Mouse (Mus musculus) limb, embryonic 15.5 days (tissue): ENCODE measurements around the gene Spint1. TPM values are rescaled to one million over a fixed set of nuclear protein-coding genes. Genes with fewer than 3 reads are reported as not detected.

Source experiments
- ATAC-seq: fragments of 200-750 bp; cut with Nextera tagmentation; 2 replicates; pipeline ENCODE4 v1.8.0; 2017; ENCODE audit warnings: low read depth, moderate TSS enrichment; ENCODE audit not compliant: insufficient number of reproducible peaks, low FRiP score, low TSS enrichment
- H3K27ac ChIP-seq: fragments of 300-500 bp; sonication (generic); 2 replicates; pipeline ENCODE4 v1.5.1; 2015; ENCODE audit warnings: moderate library complexity, mild to moderate bottlenecking, inconsistent platforms
- H3K27me3 ChIP-seq: fragments of 300-500 bp; sonication (generic); 2 replicates; pipeline ENCODE4 v1.6.1; 2015; ENCODE audit warnings: inconsistent platforms
- H3K36me3 ChIP-seq: fragments of 300-500 bp; sonication (generic); 2 replicates; pipeline ENCODE4 v1.6.1; 2015; ENCODE audit warnings: inconsistent platforms
- H3K4me1 ChIP-seq: fragments of 300-500 bp; sonication (generic); 2 replicates; pipeline ENCODE4 v1.6.1; 2015; ENCODE audit warnings: inconsistent platforms
- H3K4me2 ChIP-seq: fragments of 300-500 bp; sonication (generic); 2 replicates; pipeline ENCODE4 v1.6.1; 2015; ENCODE audit warnings: mild to moderate bottlenecking, inconsistent platforms
- H3K4me3 ChIP-seq: fragments of 300-500 bp; sonication (generic); 2 replicates; pipeline ENCODE4 v1.5.1; 2015; ENCODE audit warnings: mild to moderate bottlenecking, inconsistent platforms
- H3K9ac ChIP-seq: fragments of 300-500 bp; sonication (generic); 2 replicates; pipeline ENCODE4 v1.6.1; 2015; ENCODE audit warnings: inconsistent platforms
- H3K9me3 ChIP-seq: fragments of 300-500 bp; sonication (generic); 2 replicates; pipeline ENCODE4 v1.6.1; 2016; ENCODE audit warnings: inconsistent platforms
- WGBS: fragments of 180-500 bp; shearing (Covaris S2); methylation state at CpG from one replicate; pipeline ENCODE4 v1.1.7; 2015; 5-methylcytosine and 5-hydroxymethylcytosine counted together
- polyA plus RNA-seq: library from polyadenylated mRNA; unstranded; fragments of >200 nt; fragmentation: Nextera tagmentation; extraction: Ambion mirVana; gene quantifications from 2 replicates; pipeline ENCODE4 v1.2.1, GENCODE M21; 2015

Spint1 gene
- polyA plus RNA-seq, 1 experiment from 2014 or later: 30.9 TPM

DNA sequence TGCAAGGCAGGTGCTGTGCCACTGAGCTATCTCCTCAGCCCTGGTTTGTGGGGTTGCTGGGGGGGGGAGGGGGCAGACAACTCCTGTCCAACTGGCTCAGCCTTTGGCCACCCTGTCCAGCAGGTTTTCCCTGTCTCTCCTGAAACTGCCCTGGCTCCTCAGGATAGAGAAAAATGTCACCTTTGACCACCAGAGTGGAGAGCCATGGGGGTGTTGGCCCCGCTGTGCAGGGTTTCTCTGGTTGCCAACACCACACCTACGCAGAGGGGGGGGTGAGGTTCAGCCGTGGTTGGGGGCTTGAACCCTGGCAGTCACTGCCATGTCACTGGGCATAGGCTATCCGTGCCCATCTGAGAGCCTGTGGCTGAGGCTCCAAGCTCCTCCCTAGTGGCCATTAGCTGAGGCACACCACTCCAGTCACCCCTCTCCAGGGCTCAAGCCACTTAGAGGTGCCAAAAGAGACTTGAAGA, 12.5 kb downstream of the Spint1 start:
- Histone ChIP-seq H3K9me3 (no peaks in the 10 kb centered on the region), H3K27me3 (peaks cover 11% of the 10 kb centered on the region), H3K4me3 (no peak overlapping the region), H3K36me3 (no peaks in the 10 kb centered on the region), H3K9ac (no peak overlapping the region), H3K27ac (no peak overlapping the region), H3K4me1 (peaks cover 5% of the 10 kb centered on the region; the same call in 1 of the 2 replicates), H3K4me2 (no peak overlapping the region)
- ATAC-seq: no peak
- 66% methylated on average over 4 of the region's 4 CpGs for WGBS

DNA sequence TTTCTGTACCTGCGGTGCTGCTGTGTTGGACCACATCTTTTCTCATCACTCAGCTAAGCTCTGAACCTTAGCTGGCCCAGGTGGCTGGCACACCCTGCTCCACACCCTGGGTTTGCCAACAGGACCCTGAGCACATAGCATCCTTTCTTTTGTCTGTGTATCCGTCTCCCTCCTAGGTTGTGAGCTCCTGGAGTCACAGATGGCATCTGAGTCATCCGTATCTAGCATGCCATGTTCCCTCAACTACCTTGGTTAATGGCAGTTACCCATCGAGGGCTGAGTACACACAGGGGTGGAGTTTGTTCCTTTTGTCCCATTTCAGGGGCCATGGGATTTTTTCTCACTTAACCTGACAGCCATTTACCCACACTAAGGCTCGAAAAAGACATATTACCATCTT, 13.2 kb downstream of the Spint1 start:
- Histone ChIP-seq H3K36me3 (no peaks in the 10 kb centered on the region), H3K4me3 (no peak overlapping the region), H3K4me2 (no peak overlapping the region), H3K27ac (no peak overlapping the region), H3K4me1 (peaks cover 5% of the 10 kb centered on the region; the same call in 1 of the 2 replicates), H3K9me3 (no peaks in the 10 kb centered on the region), H3K27me3 (peaks cover 16% of the 10 kb centered on the region), H3K9ac (no peak overlapping the region)
- no peak for ATAC-seq
- 64% methylated on average over 5 of the region's 5 CpGs for WGBS

DNA sequence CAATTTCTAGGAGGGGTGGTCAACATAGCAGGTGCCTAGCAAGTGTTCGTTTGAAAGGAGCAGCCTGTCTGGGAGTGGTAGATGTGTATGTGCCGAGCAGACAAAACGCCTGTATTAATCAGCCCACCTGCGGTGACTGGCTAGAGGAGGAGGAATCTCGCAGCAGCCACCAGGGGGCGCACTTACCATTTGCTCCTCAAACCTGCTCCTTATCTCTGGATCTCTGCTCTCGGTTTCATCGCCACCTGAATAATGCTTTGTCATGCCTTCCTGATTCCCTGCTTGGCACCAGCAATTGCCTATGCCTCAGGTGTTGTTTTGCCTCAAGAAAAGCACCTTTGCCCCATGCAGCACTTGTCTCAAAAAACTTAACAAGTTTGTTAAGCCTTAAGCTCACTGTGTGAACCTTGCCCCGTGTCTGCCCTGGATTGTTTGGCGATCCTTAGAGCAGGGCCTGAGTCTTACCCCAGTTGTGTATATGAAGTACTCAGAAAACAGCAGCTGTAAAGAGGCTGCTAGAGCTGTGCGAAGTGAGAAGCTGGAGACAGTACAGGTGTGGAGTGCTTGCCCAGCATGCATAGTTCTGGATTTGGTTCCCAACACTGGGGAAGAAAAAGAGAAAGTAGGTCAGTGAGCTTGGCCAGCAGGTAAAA, 13.8 kb downstream of the Spint1 start:
- no peak for ATAC-seq
- H3K27ac ChIP-seq: no peak overlapping the region
- peaks cover 16% of the 10 kb centered on the region for H3K27me3 ChIP-seq
- no peaks in the 10 kb centered on the region for H3K9me3 ChIP-seq
- no peak overlapping the region for H3K4me2 ChIP-seq
- WGBS: 16% methylated on average over 11 of the region's 11 CpGs
- H3K4me3 ChIP-seq: no peak overlapping the region
- H3K36me3 ChIP-seq: no peaks in the 10 kb centered on the region
- peaks cover 5% of the 10 kb centered on the region; the same call in 1 of the 2 replicates for H3K4me1 ChIP-seq
- no peak overlapping the region for H3K9ac ChIP-seq

DNA sequence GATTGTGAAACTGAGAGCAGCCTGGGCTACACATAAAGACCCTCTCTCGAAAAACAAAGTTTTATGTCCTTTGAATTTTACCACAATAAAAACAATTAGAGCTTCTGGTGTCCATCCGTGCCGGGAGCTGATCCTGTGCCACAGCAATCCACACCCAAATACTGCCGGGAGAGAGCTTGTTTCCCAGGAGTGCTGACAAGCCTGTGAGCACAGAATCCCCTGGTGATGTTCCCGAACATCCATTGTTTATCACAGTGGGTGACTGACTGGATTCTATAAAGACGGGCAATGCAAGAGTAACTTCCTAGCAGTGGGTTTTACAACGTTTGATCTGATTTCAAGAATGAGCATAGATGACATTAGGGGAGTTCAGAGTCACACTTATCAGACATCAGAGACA, 17.8 kb downstream of the Spint1 start:
- H3K4me3 ChIP-seq: no peak overlapping the region
- WGBS: 18% methylated on average over 7 of the region's 7 CpGs
- H3K36me3 ChIP-seq: no peaks in the 10 kb centered on the region

DNA sequence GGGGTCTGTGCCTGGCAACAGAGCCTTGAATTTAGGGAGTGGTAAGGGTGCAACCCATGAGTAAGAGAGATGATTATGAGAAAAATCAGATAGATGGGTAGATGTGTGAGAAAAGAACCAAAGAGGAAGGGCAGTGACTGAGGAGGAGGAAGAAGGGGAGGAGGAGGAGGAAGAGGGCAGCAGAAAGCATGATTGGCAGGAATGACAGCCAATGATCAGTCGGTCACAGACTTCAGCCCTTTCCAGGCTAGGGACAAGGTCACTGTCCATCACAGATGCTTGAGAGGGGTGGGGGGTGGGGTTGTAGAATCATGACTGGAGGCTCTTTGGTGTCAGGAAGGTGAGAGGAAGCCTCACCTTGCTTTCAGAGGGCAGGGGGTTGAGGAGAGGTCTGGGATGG, 23.4 kb downstream of the Spint1 start:
- Histone ChIP-seq H3K27ac (no peak overlapping the region), H3K9ac (no peak overlapping the region), H3K4me2 (no peak overlapping the region), H3K27me3 (0 out of 2 replicates have a peak, but pooled peaks cover 5% of the 10 kb centered on the region), H3K4me3 (no peak overlapping the region), H3K4me1 (peaks cover 6% of the 10 kb centered on the region), H3K36me3 (no peaks in the 10 kb centered on the region), H3K9me3 (no peaks in the 10 kb centered on the region)
- ATAC-seq: no peak
- WGBS: 69% methylated on average over 1 of the region's 1 CpGs

More for the DNA sequence above, 17.8 kb downstream of the Spint1 start:
- Histone ChIP-seq H3K9ac (no peak overlapping the region), H3K9me3 (no peaks in the 10 kb centered on the region), H3K4me2 (no peak overlapping the region), H3K27ac (no peak overlapping the region), H3K4me1 (peaks cover 5% of the 10 kb centered on the region; the same call in 1 of the 2 replicates), H3K27me3 (peaks cover 21% of the 10 kb centered on the region)
- ATAC-seq: no peak

DNA sequence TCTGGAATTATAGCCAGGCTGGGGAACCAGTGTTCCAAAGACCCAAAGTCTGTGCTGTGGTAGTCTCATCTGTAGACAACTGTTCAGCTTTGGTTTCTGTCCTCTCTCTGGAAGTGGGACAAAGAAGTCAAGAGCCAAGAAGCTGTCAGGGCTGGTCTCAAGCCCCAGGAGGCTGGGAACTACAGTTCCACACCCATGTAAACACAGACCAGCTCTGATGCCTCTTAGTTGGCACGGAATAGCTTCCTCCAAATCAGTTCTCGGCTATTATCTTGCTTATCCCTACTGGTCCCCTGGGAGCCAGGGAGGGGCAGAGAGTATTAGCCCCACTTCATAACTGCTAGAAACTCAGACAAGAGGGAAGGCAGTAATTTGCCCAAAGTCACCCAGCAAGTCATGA, 24.2 kb downstream of the Spint1 start:
- H3K27me3 ChIP-seq: 0 out of 2 replicates have a peak, but pooled peaks cover 3% of the 10 kb centered on the region
- no peak overlapping the region for H3K27ac ChIP-seq
- H3K36me3 ChIP-seq: no peaks in the 10 kb centered on the region
- H3K9ac ChIP-seq: no peak overlapping the region
- 47% methylated on average over 2 of the region's 2 CpGs for WGBS
- peaks cover 6% of the 10 kb centered on the region for H3K4me1 ChIP-seq
- H3K9me3 ChIP-seq: no peaks in the 10 kb centered on the region
- no peak overlapping the region for H3K4me3 ChIP-seq
- ATAC-seq: no peak
- H3K4me2 ChIP-seq: no peak overlapping the region

DNA sequence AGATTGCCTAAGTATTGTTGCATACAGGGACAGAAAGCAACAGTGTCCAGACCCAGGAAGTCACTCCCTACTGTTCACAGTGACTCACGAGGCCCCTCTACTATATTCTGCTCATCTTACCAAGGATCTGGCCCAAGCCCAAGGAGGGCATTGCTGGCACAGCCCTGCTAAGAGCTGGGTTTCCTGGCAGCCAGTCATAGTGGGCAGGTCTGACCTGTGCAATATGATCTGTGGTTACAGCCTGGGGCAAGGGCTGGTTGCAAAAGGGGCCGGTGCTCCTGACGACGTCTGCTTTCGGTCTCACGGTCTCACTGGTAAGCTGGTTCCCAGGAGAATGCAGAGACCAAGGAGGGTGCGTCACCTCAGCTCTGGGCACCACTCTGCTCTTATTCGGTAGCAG, 25.8 kb downstream of the Spint1 start:
- WGBS: 10% methylated on average over 8 of the region's 8 CpGs
- H3K27ac ChIP-seq: peak overlapping the region; percentile 27; the same call in 1 of the 2 replicates
- 0 out of 2 replicates have a peak overlapping the region, but pooled peaks have one; percentile 2 for H3K4me2 ChIP-seq
- H3K9ac ChIP-seq: no peak overlapping the region
- H3K27me3 ChIP-seq: no peaks in the 10 kb centered on the region
- H3K4me1 ChIP-seq: peaks cover 6% of the 10 kb centered on the region
- ATAC-seq: peak; percentile 71
- no peak overlapping the region for H3K4me3 ChIP-seq
- H3K9me3 ChIP-seq: no peaks in the 10 kb centered on the region
- no peaks in the 10 kb centered on the region for H3K36me3 ChIP-seq

DNA sequence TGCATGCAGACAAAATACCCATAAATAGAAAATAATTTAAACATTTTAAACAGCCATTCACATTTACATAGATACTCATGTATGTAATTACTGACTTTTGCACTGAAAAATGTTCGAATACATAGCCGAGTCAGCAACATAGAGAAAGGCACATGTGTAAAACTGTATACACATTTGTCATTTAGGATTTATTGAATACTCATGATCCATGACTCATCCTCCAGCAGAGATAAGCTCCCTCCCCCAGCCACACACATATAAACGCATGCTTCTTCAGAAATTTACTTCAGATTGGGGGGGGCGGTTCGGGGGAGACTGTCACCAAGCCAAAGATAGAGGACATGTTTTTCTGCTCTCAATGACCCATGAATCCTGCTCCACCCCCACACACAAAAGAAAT, 26.7 kb downstream of the Spint1 start:
- no peak overlapping the region for H3K4me3 ChIP-seq
- H3K4me1 ChIP-seq: peaks cover 6% of the 10 kb centered on the region
- H3K4me2 ChIP-seq: no peak overlapping the region
- H3K36me3 ChIP-seq: no peaks in the 10 kb centered on the region
- no peak overlapping the region for H3K9ac ChIP-seq
- no peak overlapping the region for H3K27ac ChIP-seq
- no peaks in the 10 kb centered on the region for H3K27me3 ChIP-seq
- WGBS: 74% methylated on average over 5 of the region's 5 CpGs
- no peak for ATAC-seq
- H3K9me3 ChIP-seq: no peaks in the 10 kb centered on the region

DNA sequence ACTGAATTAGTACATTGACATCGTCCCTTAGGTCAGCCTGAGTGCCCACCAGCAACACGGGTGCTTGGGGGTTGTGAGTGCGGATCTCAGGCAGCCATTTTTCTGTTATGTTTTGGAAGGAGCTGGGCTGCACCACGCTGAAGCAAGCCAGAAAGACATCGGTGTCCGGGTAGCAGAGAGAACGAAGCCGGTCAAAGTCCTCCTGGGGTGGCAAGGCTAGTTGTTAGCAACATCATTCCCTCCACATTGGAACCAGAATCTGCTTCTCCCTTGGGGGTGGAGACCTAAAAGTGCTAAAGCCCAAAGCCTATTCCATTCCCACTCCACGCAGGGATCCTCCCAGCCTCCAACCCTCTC, 33.1 kb downstream of the Spint1 start:
- H3K27me3 ChIP-seq: peaks cover 12% of the 10 kb centered on the region; the same call in 1 of the 2 replicates
- H3K4me3 ChIP-seq: peak overlapping the region; percentile 59
- no peaks in the 10 kb centered on the region for H3K36me3 ChIP-seq
- H3K4me1 ChIP-seq: peaks cover 5% of the 10 kb centered on the region
- H3K9me3 ChIP-seq: no peaks in the 10 kb centered on the region
- no peak overlapping the region for H3K27ac ChIP-seq
- no peak overlapping the region for H3K9ac ChIP-seq
- WGBS: 54% methylated on average over 9 of the region's 9 CpGs
- no peak for ATAC-seq
- peak overlapping the region; percentile 99 for H3K4me2 ChIP-seq

DNA sequence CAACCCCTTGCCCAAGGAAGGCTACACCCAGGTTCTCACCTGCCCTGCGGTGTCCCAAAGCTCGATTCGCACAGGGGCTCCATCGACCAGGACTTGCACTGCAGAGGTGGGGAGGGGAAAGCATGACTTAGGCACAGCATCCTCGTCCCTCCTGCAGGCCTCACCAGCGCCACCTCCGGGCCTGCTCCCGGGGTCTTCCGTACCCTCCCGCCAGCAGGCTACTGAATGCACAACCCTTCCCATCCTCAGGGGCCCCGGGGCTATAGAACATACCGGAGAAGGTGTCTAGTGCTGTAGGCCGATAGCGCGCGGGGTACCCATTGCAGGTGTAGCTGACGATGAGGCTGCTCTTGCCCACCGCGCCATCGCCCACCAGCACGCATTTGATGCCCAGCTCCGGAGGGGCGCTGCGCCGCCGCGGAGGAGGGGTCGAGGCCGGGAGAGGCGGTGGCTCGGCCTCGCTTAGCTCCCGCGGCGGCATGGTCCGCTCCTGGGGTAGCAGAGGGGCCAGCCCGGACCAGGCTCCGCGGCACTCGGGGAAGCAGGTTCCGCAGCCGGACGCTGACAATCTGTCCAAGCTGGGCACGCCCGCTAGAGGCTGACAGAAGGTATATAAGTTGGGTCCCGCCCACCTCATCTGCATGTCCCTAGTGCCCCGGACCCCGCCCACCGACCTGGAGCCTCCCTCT, 33.6 kb downstream of the Spint1 start, which contains the start of gene Rhov:
Rhov (minus strand) TSS at position 630 of the 689 bp plus-strand sequence.
- peaks cover 5% of the 10 kb centered on the region for H3K4me1 ChIP-seq
- H3K36me3 ChIP-seq: no peaks in the 10 kb centered on the region
- H3K4me2 ChIP-seq: peak within 1 kb of the TSS; percentile 99
- peak within 1 kb of the TSS; percentile 51 for H3K9ac ChIP-seq
- peak; percentile 66; the same call in 1 of the 2 replicates for ATAC-seq
- H3K27ac ChIP-seq: no peak within 1 kb of the TSS
- peak within 1 kb of the TSS; percentile 59 for H3K4me3 ChIP-seq
- H3K9me3 ChIP-seq: no peaks in the 10 kb centered on the region
- under 1% methylated on average over 49 of the region's 49 CpGs for WGBS
- peaks cover 12% of the 10 kb centered on the region; the same call in 1 of the 2 replicates for H3K27me3 ChIP-seq

DNA sequence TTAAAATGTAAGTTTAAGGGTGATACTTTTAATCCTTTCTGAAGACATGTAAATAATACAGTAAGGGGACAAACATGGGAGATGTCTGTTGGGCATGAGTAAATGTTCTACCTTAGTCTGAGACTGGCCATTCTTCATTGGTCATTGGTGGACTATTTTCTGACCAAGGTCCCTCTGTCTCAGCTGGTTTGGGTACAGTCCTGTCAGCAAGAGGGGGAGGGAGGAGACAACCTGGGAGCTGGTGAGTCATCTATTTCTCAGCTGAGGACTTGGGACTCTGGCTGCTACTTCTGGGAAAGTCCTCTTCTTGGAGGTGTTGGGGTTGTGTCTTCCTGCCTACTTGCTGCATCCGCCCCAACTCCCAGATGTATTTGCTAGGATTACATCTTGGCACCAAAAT, 37.0 kb downstream of the Spint1 start:
- no peak overlapping the region for H3K4me2 ChIP-seq
- H3K9me3 ChIP-seq: no peaks in the 10 kb centered on the region
- peaks cover 12% of the 10 kb centered on the region; the same call in 1 of the 2 replicates for H3K27me3 ChIP-seq
- WGBS: 74% methylated on average over 1 of the region's 1 CpGs
- no peak overlapping the region for H3K9ac ChIP-seq
- peaks cover 5% of the 10 kb centered on the region for H3K4me1 ChIP-seq
- H3K36me3 ChIP-seq: no peaks in the 10 kb centered on the region
- no peak overlapping the region for H3K27ac ChIP-seq
- no peak for ATAC-seq
- H3K4me3 ChIP-seq: no peak overlapping the region

DNA sequence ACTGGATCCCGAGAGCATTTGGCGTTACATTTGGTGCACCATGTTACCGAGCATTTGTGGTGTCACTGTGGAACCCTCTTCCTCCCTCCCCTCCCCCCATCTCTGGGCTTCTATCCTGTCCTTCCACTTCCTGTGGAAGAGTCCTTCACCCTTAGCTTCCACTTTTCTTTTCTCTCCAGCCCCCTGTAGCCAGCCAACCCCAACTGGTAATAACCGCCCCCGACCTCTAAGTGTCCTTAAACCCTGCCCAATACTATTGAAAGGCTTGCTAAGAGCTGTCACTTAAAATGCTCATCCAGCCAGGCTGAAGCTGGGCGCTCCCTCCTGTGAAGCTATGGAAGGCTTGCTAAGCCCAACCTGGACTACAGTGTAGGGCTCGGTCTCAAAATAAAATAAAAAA, 39.8 kb downstream of the Spint1 start:
- Histone ChIP-seq H3K9me3 (no peaks in the 10 kb centered on the region), H3K27ac (no peak overlapping the region), H3K36me3 (no peaks in the 10 kb centered on the region), H3K4me2 (no peak overlapping the region), H3K9ac (no peak overlapping the region), H3K4me3 (no peak overlapping the region), H3K27me3 (no peaks in the 10 kb centered on the region), H3K4me1 (no peaks in the 10 kb centered on the region)
- WGBS: 71% methylated on average over 7 of the region's 7 CpGs
- ATAC-seq: no peak
